Mouse (Mus musculus): ENCODE measurements at regions not wholly inside any gene's neighbourhood (a gene's known extent, or its start where the extent isn't known, plus 50 kb on each side); places are given as distances from the start of the nearest gene placed in this dataset.

GRCm38 (mm10) chr1:14680443-14680842, 1412.7 kb downstream of the 4930444P10Rik start:
- TF ChIP-seq CHD2 (IDR thresholded peaks at IDR 0.05; ENCODE audit: low read depth, low read length) (no peak), MAFK (IDR thresholded peaks at IDR 0.05; ENCODE audit: insufficient read depth, low read depth, low read length) (no peak), ZNF384 (IDR thresholded peaks at IDR 0.05; ENCODE audit: low read depth, low read length) (no peak)
